Mouse (Mus musculus): Measurements from ENCODE around the gene Rad23a. TPM values are rescaled to one million over a fixed set of nuclear protein-coding genes. Genes with fewer than 3 reads are reported as not detected.

Rad23a gene
- polyA plus RNA-seq, 1 experiment from 2014 or later, result 86.5 TPM

- Histone ChIP-seq H3K4me2 (ENCODE audit: low read length) (peak overlapping the region; percentile 94), H3K27me3 (replicated peaks; ENCODE audit: control insufficient read depth, insufficient read depth, low read length) (no peaks in the 10 kb centered on the region), H3K27ac (ENCODE audit: low read length) (no peak overlapping the region), H3K9me3 (ENCODE audit: control insufficient read depth, low read length) (no peaks in the 10 kb centered on the region), H3K9ac (replicated peaks; ENCODE audit: low read depth, low read length) (peak overlapping the region; percentile 7), H3K36me3 (ENCODE audit: control insufficient read depth, insufficient read depth) (peaks cover 32% of the 10 kb centered on the region), H3K4me3 (replicated peaks; ENCODE audit: low read length) (peak overlapping the region; percentile 99), H3K4me1 (replicated peaks; ENCODE audit: control insufficient read depth, insufficient read depth, low read length) (peaks cover 38% of the 10 kb centered on the region)
- whole genome bisulfite sequencing, result 91% methylated on average over 9 of the region's 9 CpGs
- no peak for ATAC-seq
Measured at GRCm38 (mm10) chr8:84844397-84845070, 4.1 kb upstream of the Rad23a start.

- ATAC-seq, result no peak
- no peaks in the 10 kb centered on the region for H3K9me3 ChIP-seq (ENCODE audit: control insufficient read depth, low read length)
- peaks cover 31% of the 10 kb centered on the region for H3K4me1 ChIP-seq (replicated peaks; ENCODE audit: control insufficient read depth, insufficient read depth, low read length)
- peaks cover 46% of the 10 kb centered on the region for H3K36me3 ChIP-seq (ENCODE audit: control insufficient read depth, insufficient read depth)
- no peaks in the 10 kb centered on the region for H3K27me3 ChIP-seq (replicated peaks; ENCODE audit: control insufficient read depth, insufficient read depth, low read length)
- no peak overlapping the region for H3K27ac ChIP-seq (ENCODE audit: low read length)
- no peak overlapping the region for H3K4me3 ChIP-seq (replicated peaks; ENCODE audit: low read length)
- H3K4me2 ChIP-seq (ENCODE audit: low read length), result no peak overlapping the region
- 88% methylated on average over 1 of the region's 1 CpGs for WGBS
- no peak overlapping the region for H3K9ac ChIP-seq (replicated peaks; ENCODE audit: low read depth, low read length)
Measured at GRCm38 (mm10) chr8:84841514-84841913, 1.0 kb upstream of the Rad23a start.

GRCm38 (mm10) chr8:84839875-84840247 is 604 bp downstream of the Rad23a start:
- Histone ChIP-seq H3K9me3 (ENCODE audit: control insufficient read depth, low read length) (no peaks in the 10 kb centered on the region), H3K4me3 (replicated peaks; ENCODE audit: low read length) (peak overlapping the region; percentile 76), H3K36me3 (ENCODE audit: control insufficient read depth, insufficient read depth) (peaks cover 46% of the 10 kb centered on the region), H3K27me3 (replicated peaks; ENCODE audit: control insufficient read depth, insufficient read depth, low read length) (no peaks in the 10 kb centered on the region), H3K9ac (replicated peaks; ENCODE audit: low read depth, low read length) (peak overlapping the region; percentile 88), H3K4me2 (ENCODE audit: low read length) (peak overlapping the region; percentile 73), H3K4me1 (replicated peaks; ENCODE audit: control insufficient read depth, insufficient read depth, low read length) (peaks cover 36% of the 10 kb centered on the region), H3K27ac (ENCODE audit: low read length) (peak overlapping the region; percentile 79)
- WGBS, result 5% methylated on average over 7 of the region's 7 CpGs
- ATAC-seq, result no peak

GRCm38 (mm10) chr8:84839411-84839810 is 1.1 kb downstream of the Rad23a start:
- no peak for ATAC-seq
- no peak overlapping the region for H3K9ac ChIP-seq (replicated peaks; ENCODE audit: low read depth, low read length)
- 94% methylated on average over 2 of the region's 2 CpGs for WGBS
- H3K9me3 ChIP-seq (ENCODE audit: control insufficient read depth, low read length), result no peaks in the 10 kb centered on the region
- H3K4me3 ChIP-seq (replicated peaks; ENCODE audit: low read length), result peak overlapping the region; percentile 76
- H3K4me2 ChIP-seq (ENCODE audit: low read length), result peak overlapping the region; percentile 73
- no peaks in the 10 kb centered on the region for H3K27me3 ChIP-seq (replicated peaks; ENCODE audit: control insufficient read depth, insufficient read depth, low read length)
- H3K27ac ChIP-seq (ENCODE audit: low read length), result no peak overlapping the region
- H3K36me3 ChIP-seq (ENCODE audit: control insufficient read depth, insufficient read depth), result peaks cover 41% of the 10 kb centered on the region
- peaks cover 36% of the 10 kb centered on the region for H3K4me1 ChIP-seq (replicated peaks; ENCODE audit: control insufficient read depth, insufficient read depth, low read length)

GRCm38 (mm10) chr8:84838513-84838912 is 2.0 kb downstream of the Rad23a start:
- H3K4me1 ChIP-seq (replicated peaks; ENCODE audit: control insufficient read depth, insufficient read depth, low read length), result peaks cover 38% of the 10 kb centered on the region
- H3K9me3 ChIP-seq (ENCODE audit: control insufficient read depth, low read length), result no peaks in the 10 kb centered on the region
- no peaks in the 10 kb centered on the region for H3K27me3 ChIP-seq (replicated peaks; ENCODE audit: control insufficient read depth, insufficient read depth, low read length)
- no peak overlapping the region for H3K4me2 ChIP-seq (ENCODE audit: low read length)
- 87% methylated on average over 5 of the region's 5 CpGs for WGBS
- H3K4me3 ChIP-seq (replicated peaks; ENCODE audit: low read length), result no peak overlapping the region
- no peak for ATAC-seq
- no peak overlapping the region for H3K27ac ChIP-seq (ENCODE audit: low read length)
- no peak overlapping the region for H3K9ac ChIP-seq (replicated peaks; ENCODE audit: low read depth, low read length)
- H3K36me3 ChIP-seq (ENCODE audit: control insufficient read depth, insufficient read depth), result peaks cover 33% of the 10 kb centered on the region

GRCm38 (mm10) chr8:84837912-84838470 is 2.5 kb downstream of the Rad23a start:
- no peak overlapping the region for H3K9ac ChIP-seq (replicated peaks; ENCODE audit: low read depth, low read length)
- no peak overlapping the region for H3K4me2 ChIP-seq (ENCODE audit: low read length)
- 84% methylated on average over 15 of the region's 15 CpGs for WGBS
- H3K36me3 ChIP-seq (ENCODE audit: control insufficient read depth, insufficient read depth), result peaks cover 28% of the 10 kb centered on the region
- no peak overlapping the region for H3K4me3 ChIP-seq (replicated peaks; ENCODE audit: low read length)
- no peak for ATAC-seq
- no peaks in the 10 kb centered on the region for H3K27me3 ChIP-seq (replicated peaks; ENCODE audit: control insufficient read depth, insufficient read depth, low read length)
- H3K4me1 ChIP-seq (replicated peaks; ENCODE audit: control insufficient read depth, insufficient read depth, low read length), result peaks cover 41% of the 10 kb centered on the region
- H3K9me3 ChIP-seq (ENCODE audit: control insufficient read depth, low read length), result no peaks in the 10 kb centered on the region
- no peak overlapping the region for H3K27ac ChIP-seq (ENCODE audit: low read length)

GRCm38 (mm10) chr8:84837149-84837911 is 3.1 kb downstream of the Rad23a start:
- H3K9me3 ChIP-seq (ENCODE audit: control insufficient read depth, low read length), result no peaks in the 10 kb centered on the region
- no peaks in the 10 kb centered on the region for H3K27me3 ChIP-seq (replicated peaks; ENCODE audit: control insufficient read depth, insufficient read depth, low read length)
- no peak overlapping the region for H3K4me2 ChIP-seq (ENCODE audit: low read length)
- H3K4me3 ChIP-seq (replicated peaks; ENCODE audit: low read length), result no peak overlapping the region
- no peak for ATAC-seq
- WGBS, result 75% methylated on average over 8 of the region's 8 CpGs
- H3K9ac ChIP-seq (replicated peaks; ENCODE audit: low read depth, low read length), result no peak overlapping the region
- H3K27ac ChIP-seq (ENCODE audit: low read length), result no peak overlapping the region
- H3K36me3 ChIP-seq (ENCODE audit: control insufficient read depth, insufficient read depth), result peaks cover 21% of the 10 kb centered on the region
- H3K4me1 ChIP-seq (replicated peaks; ENCODE audit: control insufficient read depth, insufficient read depth, low read length), result peaks cover 38% of the 10 kb centered on the region

GRCm38 (mm10) chr8:84834866-84835855 is 5.3 kb downstream of the Rad23a start:
- H3K27ac ChIP-seq (ENCODE audit: low read length), result peak overlapping the region; percentile 94
- peaks cover 14% of the 10 kb centered on the region for H3K36me3 ChIP-seq (ENCODE audit: control insufficient read depth, insufficient read depth)
- no peaks in the 10 kb centered on the region for H3K9me3 ChIP-seq (ENCODE audit: control insufficient read depth, low read length)
- no peak overlapping the region for H3K4me3 ChIP-seq (replicated peaks; ENCODE audit: low read length)
- H3K9ac ChIP-seq (replicated peaks; ENCODE audit: low read depth, low read length), result no peak overlapping the region
- H3K27me3 ChIP-seq (replicated peaks; ENCODE audit: control insufficient read depth, insufficient read depth, low read length), result no peaks in the 10 kb centered on the region
- WGBS, result 38% methylated on average over 10 of the region's 10 CpGs
- peak overlapping the region; percentile 20 for H3K4me2 ChIP-seq (ENCODE audit: low read length)
- ATAC-seq, result peak; percentile 68
- peaks cover 38% of the 10 kb centered on the region for H3K4me1 ChIP-seq (replicated peaks; ENCODE audit: control insufficient read depth, insufficient read depth, low read length)

All from forebrain, embryonic 16.5 days (tissue).